Mouse (Mus musculus): ENCODE measurements at regions not wholly inside any gene's neighbourhood (a gene's known extent, or its start where the extent isn't known, plus 50 kb on each side); places are given as distances from the start of the nearest gene placed in this dataset.
"Not testable (repeated sequence)": the region's sequence is repeated elsewhere in the genome, so short reads cannot be mapped to it uniquely, and the experiment has no call there.

DNA sequence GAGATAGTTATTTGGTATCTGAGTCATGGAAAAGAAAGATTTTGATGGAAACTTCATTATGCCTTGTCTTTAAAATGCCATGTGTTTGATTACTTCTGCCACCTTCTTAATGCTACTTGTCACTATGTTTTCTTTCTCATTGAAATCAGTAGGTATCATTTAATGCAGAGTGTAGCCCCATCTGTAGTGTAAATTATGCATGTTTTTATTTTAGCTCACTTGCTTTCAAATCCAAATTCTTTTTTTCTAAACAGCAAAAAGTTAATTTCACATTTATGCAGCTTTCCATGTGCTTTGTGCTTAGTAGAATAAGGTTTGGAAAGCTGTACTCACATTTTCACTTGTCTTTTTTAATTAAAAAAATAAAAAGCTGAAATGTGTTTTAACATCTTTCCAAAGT lies 748.0 kb upstream of the Epha7 start:
- no peak overlapping the region for H3K9ac ChIP-seq (ENCODE audit: low read depth, low read length)
- H3K27ac ChIP-seq (ENCODE audit: low read depth, low read length) = no peak overlapping the region
- ATAC-seq (ENCODE audit: low FRiP score, low TSS enrichment) = no peak
- no peak overlapping the region for H3K4me2 ChIP-seq (replicated peaks; ENCODE audit: low read depth, low read length)
- no peak overlapping the region for H3K4me3 ChIP-seq (ENCODE audit: low read length)
- no peaks in the 10 kb centered on the region for H3K9me3 ChIP-seq (ENCODE audit: control insufficient read depth, low read length)
- H3K27me3 ChIP-seq (ENCODE audit: control insufficient read depth, insufficient read depth, low read length) = no peaks in the 10 kb centered on the region
- H3K4me1 ChIP-seq (ENCODE audit: control insufficient read depth, insufficient read depth, low read length) = no peaks in the 10 kb centered on the region
- H3K36me3 ChIP-seq (ENCODE audit: control insufficient read depth, insufficient read depth, low read length) = no peaks in the 10 kb centered on the region

DNA sequence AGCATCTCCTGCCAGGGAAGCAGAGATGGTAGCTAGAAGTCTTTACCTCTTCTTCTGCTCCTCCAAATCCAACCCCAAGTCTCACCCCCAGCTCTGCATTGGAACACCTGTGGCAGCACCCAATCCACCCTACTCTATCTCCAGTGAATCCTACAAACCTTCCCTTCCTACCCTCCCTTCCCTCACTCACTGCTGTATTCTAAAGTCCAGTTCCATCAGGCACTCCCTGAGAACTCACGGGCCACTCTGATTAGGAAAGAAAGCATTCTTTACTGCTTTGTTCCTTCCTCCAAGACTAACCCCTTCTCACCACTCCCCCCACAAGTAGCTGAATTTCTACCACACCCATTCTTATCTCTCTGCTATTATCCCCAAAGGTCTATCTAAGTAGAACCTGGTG lies 747.1 kb upstream of the Epha7 start:
- Histone ChIP-seq H3K9ac (ENCODE audit: low read depth, low read length) (no peak overlapping the region), H3K36me3 (ENCODE audit: control insufficient read depth, insufficient read depth, low read length) (no peaks in the 10 kb centered on the region), H3K27ac (ENCODE audit: low read depth, low read length) (no peak overlapping the region), H3K9me3 (ENCODE audit: control insufficient read depth, low read length) (no peaks in the 10 kb centered on the region), H3K4me2 (replicated peaks; ENCODE audit: low read depth, low read length) (no peak overlapping the region), H3K27me3 (ENCODE audit: control insufficient read depth, insufficient read depth, low read length) (no peaks in the 10 kb centered on the region), H3K4me1 (ENCODE audit: control insufficient read depth, insufficient read depth, low read length) (no peaks in the 10 kb centered on the region), H3K4me3 (ENCODE audit: low read length) (no peak overlapping the region)
- 65% methylated on average over 1 of the region's 1 CpGs for WGBS
- no peak for ATAC-seq (ENCODE audit: low FRiP score, low TSS enrichment)

DNA sequence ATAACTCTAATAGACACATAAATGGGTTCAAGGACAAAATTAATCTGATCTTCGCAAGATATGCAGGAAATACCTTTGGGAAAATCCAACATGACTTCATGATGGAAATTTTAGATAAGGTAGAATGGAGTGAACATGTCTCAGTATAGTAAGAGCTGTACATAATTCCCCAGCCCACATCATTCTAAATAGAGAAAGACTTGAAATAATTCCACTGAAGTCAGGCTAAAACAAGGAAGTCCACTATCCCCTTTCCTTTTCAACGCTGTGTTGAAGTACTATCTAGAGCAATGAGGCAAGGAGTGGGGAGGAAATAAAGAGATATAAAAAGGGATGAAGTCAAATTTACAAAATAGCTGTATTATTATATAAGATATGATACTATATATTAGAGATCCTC lies 733.9 kb upstream of the Epha7 start:
- WGBS = 84% methylated on average over 2 of the region's 2 CpGs
- no peak overlapping the region for H3K27ac ChIP-seq (ENCODE audit: low read depth, low read length)
- H3K4me2 ChIP-seq (replicated peaks; ENCODE audit: low read depth, low read length) = no peak overlapping the region
- H3K27me3 ChIP-seq (ENCODE audit: control insufficient read depth, insufficient read depth, low read length) = no peaks in the 10 kb centered on the region
- no peak overlapping the region for H3K9ac ChIP-seq (ENCODE audit: low read depth, low read length)
- no peaks in the 10 kb centered on the region for H3K9me3 ChIP-seq (ENCODE audit: control insufficient read depth, low read length)
- no peak for ATAC-seq (ENCODE audit: low FRiP score, low TSS enrichment)
- no peak overlapping the region for H3K4me3 ChIP-seq (ENCODE audit: low read length)
- no peaks in the 10 kb centered on the region for H3K36me3 ChIP-seq (ENCODE audit: control insufficient read depth, insufficient read depth, low read length)
- H3K4me1 ChIP-seq (ENCODE audit: control insufficient read depth, insufficient read depth, low read length) = no peaks in the 10 kb centered on the region

DNA sequence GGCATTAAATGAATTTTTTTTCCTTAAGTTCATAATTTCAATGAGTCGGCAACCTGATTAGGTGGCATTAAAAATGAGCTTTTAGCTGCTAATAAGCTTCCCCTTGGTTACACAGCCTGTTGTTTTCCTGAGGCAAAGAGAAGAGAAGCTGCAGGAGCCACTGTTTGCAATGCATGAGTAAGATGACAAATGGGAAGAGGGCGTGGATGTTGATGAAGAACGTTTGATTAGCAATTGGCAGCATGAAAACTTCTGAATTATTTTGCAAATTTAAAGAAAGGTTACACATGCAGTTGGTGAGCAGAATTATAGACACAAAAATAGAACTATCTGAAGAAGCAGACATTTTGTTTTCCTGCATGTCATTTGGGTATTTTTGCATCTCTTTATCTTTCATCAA lies 720.1 kb upstream of the Epha7 start:
- Histone ChIP-seq H3K27ac (ENCODE audit: low read depth, low read length) (no peak overlapping the region), H3K4me3 (ENCODE audit: low read length) (no peak overlapping the region), H3K36me3 (ENCODE audit: control insufficient read depth, insufficient read depth, low read length) (no peaks in the 10 kb centered on the region), H3K4me1 (ENCODE audit: control insufficient read depth, insufficient read depth, low read length) (no peaks in the 10 kb centered on the region), H3K27me3 (ENCODE audit: control insufficient read depth, insufficient read depth, low read length) (no peaks in the 10 kb centered on the region), H3K9me3 (ENCODE audit: control insufficient read depth, low read length) (no peaks in the 10 kb centered on the region), H3K9ac (ENCODE audit: low read depth, low read length) (no peak overlapping the region), H3K4me2 (replicated peaks; ENCODE audit: low read depth, low read length) (no peak overlapping the region)
- no peak for ATAC-seq (ENCODE audit: low FRiP score, low TSS enrichment)
- 69% methylated on average over 3 of the region's 3 CpGs for WGBS

DNA sequence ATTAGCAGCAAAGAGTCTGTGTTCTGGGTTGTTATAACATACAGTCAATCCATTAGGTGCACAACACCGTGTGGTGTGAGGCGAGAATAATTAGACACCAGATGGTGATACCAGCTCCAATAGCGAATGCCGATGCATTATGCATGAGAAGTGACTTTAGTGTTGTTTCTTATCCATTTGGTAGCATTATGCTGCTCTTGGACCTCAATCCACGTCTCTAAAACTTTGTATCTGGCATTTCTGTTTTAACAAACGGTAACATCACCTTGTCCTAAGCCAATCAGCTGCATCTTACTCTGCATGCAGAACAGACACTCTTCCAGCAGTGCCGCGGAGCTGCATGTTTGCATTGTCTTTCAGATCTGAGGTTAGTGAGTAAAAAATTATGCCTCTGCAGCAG lies 669.8 kb upstream of the Epha7 start:
- Histone ChIP-seq H3K27ac (ENCODE audit: low read depth, low read length) (no peak overlapping the region), H3K9ac (ENCODE audit: low read depth, low read length) (no peak overlapping the region), H3K36me3 (ENCODE audit: control insufficient read depth, insufficient read depth, low read length) (no peaks in the 10 kb centered on the region), H3K4me2 (replicated peaks; ENCODE audit: low read depth, low read length) (no peak overlapping the region), H3K4me1 (ENCODE audit: control insufficient read depth, insufficient read depth, low read length) (no peaks in the 10 kb centered on the region), H3K27me3 (ENCODE audit: control insufficient read depth, insufficient read depth, low read length) (no peaks in the 10 kb centered on the region), H3K4me3 (ENCODE audit: low read length) (no peak overlapping the region), H3K9me3 (ENCODE audit: control insufficient read depth, low read length) (no peaks in the 10 kb centered on the region)
- ATAC-seq (ENCODE audit: low FRiP score, low TSS enrichment) = no peak
- WGBS = 85% methylated on average over 8 of the region's 8 CpGs

DNA sequence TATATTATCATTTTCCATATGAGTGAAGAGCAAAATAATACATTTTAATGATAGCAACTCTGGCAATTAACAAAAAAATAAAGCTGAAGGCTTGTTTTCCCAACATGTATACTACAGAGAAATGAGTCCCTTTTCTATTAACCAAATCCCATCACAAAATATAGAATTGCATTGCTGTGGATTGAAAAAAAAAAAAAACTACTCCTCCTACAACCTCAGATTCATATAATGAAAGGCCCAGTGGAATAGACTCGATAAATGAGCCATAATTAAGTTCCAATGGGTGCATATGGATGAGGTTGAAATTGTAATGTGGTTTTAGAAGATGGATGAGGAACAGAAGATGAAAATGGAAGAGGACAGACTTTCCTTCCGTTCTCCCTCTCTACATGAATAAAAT lies 657.8 kb upstream of the Epha7 start:
- Histone ChIP-seq H3K4me3 (ENCODE audit: low read length) (no peak overlapping the region), H3K27me3 (ENCODE audit: control insufficient read depth, insufficient read depth, low read length) (no peaks in the 10 kb centered on the region), H3K4me2 (replicated peaks; ENCODE audit: low read depth, low read length) (no peak overlapping the region), H3K9me3 (ENCODE audit: control insufficient read depth, low read length) (no peaks in the 10 kb centered on the region), H3K36me3 (ENCODE audit: control insufficient read depth, insufficient read depth, low read length) (no peaks in the 10 kb centered on the region), H3K27ac (ENCODE audit: low read depth, low read length) (no peak overlapping the region), H3K9ac (ENCODE audit: low read depth, low read length) (no peak overlapping the region), H3K4me1 (ENCODE audit: control insufficient read depth, insufficient read depth, low read length) (no peaks in the 10 kb centered on the region)
- ATAC-seq (ENCODE audit: low FRiP score, low TSS enrichment) = no peak
- WGBS = 81% methylated on average over 2 of the region's 2 CpGs

DNA sequence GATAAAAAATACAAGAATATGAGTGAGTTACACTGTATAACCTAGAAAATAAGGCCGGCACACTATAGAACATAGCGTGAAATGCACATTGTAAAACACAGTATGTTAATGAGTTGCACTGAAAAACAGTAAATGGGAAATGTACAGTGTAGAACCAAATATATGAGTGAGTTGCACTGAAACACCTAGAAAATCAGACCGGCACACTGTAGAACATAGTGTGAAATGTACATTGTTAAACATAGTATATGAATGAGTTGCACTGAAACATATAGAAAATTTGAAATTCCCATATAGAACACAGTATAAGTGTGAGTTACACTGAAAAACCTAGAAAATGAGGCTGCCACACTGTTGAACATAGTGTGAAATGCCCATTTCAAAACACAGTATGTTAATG lies 636.2 kb upstream of the Epha7 start:
- peak; percentile 99 for ATAC-seq (ENCODE audit: low FRiP score, low TSS enrichment)
- 78% methylated on average over 3 of the region's 3 CpGs for WGBS

DNA sequence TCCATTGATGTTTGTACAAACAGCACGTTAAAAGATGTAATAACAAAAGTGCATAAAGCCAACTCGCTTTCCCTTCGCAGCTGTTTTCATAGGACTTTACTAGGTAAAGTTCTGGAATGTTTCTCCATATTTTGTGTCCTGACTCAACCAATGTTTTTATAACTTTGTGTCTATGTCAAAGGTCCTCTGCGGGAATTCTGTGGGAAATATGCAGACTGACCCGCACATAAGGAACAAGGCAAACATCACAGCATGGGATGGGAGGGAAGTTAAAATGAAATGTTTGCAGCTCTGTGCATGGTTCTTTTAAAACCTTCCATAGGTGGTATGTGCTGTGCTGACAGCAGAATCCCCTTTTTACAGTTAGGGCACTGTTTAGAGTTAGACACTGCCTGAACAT lies 622.1 kb upstream of the Epha7 start:
- Histone ChIP-seq H3K27me3 (ENCODE audit: control insufficient read depth, insufficient read depth, low read length) (no peaks in the 10 kb centered on the region), H3K9ac (ENCODE audit: low read depth, low read length) (no peak overlapping the region), H3K27ac (ENCODE audit: low read depth, low read length) (no peak overlapping the region), H3K36me3 (ENCODE audit: control insufficient read depth, insufficient read depth, low read length) (no peaks in the 10 kb centered on the region), H3K4me3 (ENCODE audit: low read length) (no peak overlapping the region), H3K9me3 (ENCODE audit: control insufficient read depth, low read length) (no peaks in the 10 kb centered on the region), H3K4me2 (replicated peaks; ENCODE audit: low read depth, low read length) (no peak overlapping the region), H3K4me1 (ENCODE audit: control insufficient read depth, insufficient read depth, low read length) (no peaks in the 10 kb centered on the region)
- WGBS = 56% methylated on average over 5 of the region's 5 CpGs
- ATAC-seq (ENCODE audit: low FRiP score, low TSS enrichment) = no peak

More for the DNA sequence above, 636.2 kb upstream of the Epha7 start:
- Histone ChIP-seq H3K9me3 (ENCODE audit: control insufficient read depth, low read length) (no peaks in the 10 kb centered on the region), H3K27ac (ENCODE audit: low read depth, low read length) (no peak overlapping the region), H3K36me3 (ENCODE audit: control insufficient read depth, insufficient read depth, low read length) (no peaks in the 10 kb centered on the region), H3K4me1 (ENCODE audit: control insufficient read depth, insufficient read depth, low read length) (no peaks in the 10 kb centered on the region), H3K27me3 (ENCODE audit: control insufficient read depth, insufficient read depth, low read length) (no peaks in the 10 kb centered on the region), H3K4me3 (ENCODE audit: low read length) (no peak overlapping the region), H3K9ac (ENCODE audit: low read depth, low read length) (no peak overlapping the region), H3K4me2 (replicated peaks; ENCODE audit: low read depth, low read length) (no peak overlapping the region)

DNA sequence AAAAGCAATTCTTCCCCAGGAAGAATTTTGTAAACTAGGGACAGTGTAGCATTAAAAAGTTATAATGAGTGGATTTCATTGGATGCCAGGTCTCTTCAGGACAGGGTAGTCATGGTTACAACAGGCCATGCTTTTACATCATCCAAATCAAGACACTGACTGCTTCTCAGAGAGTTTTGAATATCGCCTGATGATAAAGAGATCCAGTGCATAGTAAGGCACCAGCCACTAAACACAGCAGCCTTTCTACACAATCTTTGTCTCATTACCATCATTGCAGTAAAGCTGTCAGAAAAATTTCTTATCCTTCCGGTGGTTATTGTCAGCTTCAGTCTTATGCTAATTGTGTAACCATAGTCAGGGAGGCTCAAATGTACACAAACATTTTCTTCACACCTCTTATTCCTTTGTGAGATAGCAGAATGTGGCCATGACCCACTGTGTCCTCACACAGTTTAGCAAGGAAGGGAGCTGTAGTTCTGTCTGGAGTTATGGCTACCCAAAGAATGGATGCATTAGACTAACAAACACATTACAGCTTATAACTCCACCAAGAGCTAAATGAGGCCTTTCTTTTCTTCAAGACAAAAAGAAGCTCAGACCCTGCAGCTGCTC lies 585.2 kb upstream of the Epha7 start:
- no peak overlapping the region for H3K27ac ChIP-seq (ENCODE audit: low read depth, low read length)
- no peak for ATAC-seq (ENCODE audit: low FRiP score, low TSS enrichment)
- 80% methylated on average over 2 of the region's 2 CpGs for WGBS
- no peak overlapping the region for H3K4me3 ChIP-seq (ENCODE audit: low read length)
- no peaks in the 10 kb centered on the region for H3K9me3 ChIP-seq (ENCODE audit: control insufficient read depth, low read length)
- no peaks in the 10 kb centered on the region for H3K27me3 ChIP-seq (ENCODE audit: control insufficient read depth, insufficient read depth, low read length)
- H3K9ac ChIP-seq (ENCODE audit: low read depth, low read length) = no peak overlapping the region
- H3K4me2 ChIP-seq (replicated peaks; ENCODE audit: low read depth, low read length) = no peak overlapping the region
- H3K36me3 ChIP-seq (ENCODE audit: control insufficient read depth, insufficient read depth, low read length) = no peaks in the 10 kb centered on the region
- H3K4me1 ChIP-seq (ENCODE audit: control insufficient read depth, insufficient read depth, low read length) = no peaks in the 10 kb centered on the region

DNA sequence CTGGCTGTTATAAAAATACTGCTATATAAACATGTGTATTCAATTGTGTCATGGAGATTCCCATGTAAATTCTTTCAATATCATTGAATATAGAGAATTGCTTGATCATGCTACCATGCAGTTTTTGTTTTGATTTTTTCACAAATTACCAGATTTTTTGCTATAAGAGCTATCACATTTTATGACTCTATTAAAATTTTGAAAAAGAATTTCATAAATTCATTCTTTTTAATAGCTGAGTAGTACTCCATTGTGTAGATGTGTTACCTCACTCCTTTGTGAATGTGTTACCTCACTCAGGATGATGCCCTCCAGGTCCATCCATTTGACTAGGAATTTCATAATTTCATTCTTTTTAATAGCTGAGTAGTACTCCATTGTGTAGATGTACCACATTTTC lies 577.4 kb upstream of the Epha7 start:
- H3K4me1 ChIP-seq (ENCODE audit: control insufficient read depth, insufficient read depth, low read length) = not testable (repeated sequence)

More for the DNA sequence above, 577.4 kb upstream of the Epha7 start:
- H3K27ac ChIP-seq (ENCODE audit: low read depth, low read length); H3K4me2 ChIP-seq (replicated peaks; ENCODE audit: low read depth, low read length); H3K9ac ChIP-seq (ENCODE audit: low read depth, low read length); H3K4me3 ChIP-seq (ENCODE audit: low read length); ATAC-seq (ENCODE audit: low FRiP score, low TSS enrichment); H3K36me3 ChIP-seq (ENCODE audit: control insufficient read depth, insufficient read depth, low read length); H3K9me3 ChIP-seq (ENCODE audit: control insufficient read depth, low read length); H3K27me3 ChIP-seq (ENCODE audit: control insufficient read depth, insufficient read depth, low read length): not testable (repeated sequence)

Data from kidney, embryonic 14.5 days (tissue).